Mouse (Mus musculus) MEL (cell line): ENCODE data around the gene Adgra1. TPM values are rescaled to one million over a fixed set of nuclear protein-coding genes. Genes with fewer than 3 reads are reported as not detected.

Source experiments
- DNase-seq: peaks from one replicate; pipeline ENCODE4 v3.0.0; 2011; ENCODE audit warnings: low read depth, low spot score
- H3K27ac ChIP-seq: 2 replicates; pipeline ENCODE4 v1.5.1; 2012; ENCODE audit warnings: low read depth, mild to moderate bottlenecking, control low read depth, low read length, moderate library complexity; ENCODE audit not compliant: control insufficient read depth
- H3K27me3 ChIP-seq, 2 experiments: fragments of 150-350 bp in 1 of 2; sonication (generic) in 1 of 2; 2 replicates each; pipeline ENCODE4 v1.6.1; 2012; ENCODE audit warnings: low read length in 2 of 2, mild to moderate bottlenecking in 2 of 2, improper control_type of control experiment in 1 of 2, moderate library complexity in 1 of 2; ENCODE audit not compliant: insufficient read depth in 2 of 2, control insufficient read depth in 1 of 2
- H3K36me3 ChIP-seq, 2 experiments: 2 replicates each; pipeline ENCODE4 v1.6.1; 2012 to 2014; ENCODE audit warnings: low read length in 2 of 2, improper control_type of control experiment in 1 of 2, inconsistent platforms in 1 of 2, mild to moderate bottlenecking in 1 of 2; ENCODE audit not compliant: insufficient read depth in 2 of 2, control insufficient read depth in 1 of 2
- H3K4me1 ChIP-seq, 2 experiments: fragments of 150-350 bp in 1 of 2; sonication (generic) in 1 of 2; 2 replicates each; pipeline ENCODE4 v1.6.1; 2012; ENCODE audit warnings: low read length in 2 of 2, improper control_type of control experiment in 1 of 2, mild to moderate bottlenecking in 1 of 2; ENCODE audit not compliant: insufficient read depth in 2 of 2, control insufficient read depth in 1 of 2
- H3K4me3 ChIP-seq, 2 experiments: fragments of 150-350 bp in 1 of 2; sonication (generic) in 1 of 2; 2 replicates each; pipeline ENCODE4 v1.5.1; 2012; ENCODE audit warnings: low read depth in 2 of 2, low read length in 2 of 2, mild to moderate bottlenecking in 2 of 2, moderate library complexity in 2 of 2, control low read depth in 1 of 2, improper control_type of control experiment in 1 of 2; ENCODE audit not compliant: control insufficient read depth in 1 of 2, insufficient read depth in 1 of 2
- H3K79me2 ChIP-seq: 2 replicates; pipeline ENCODE4 v1.6.1; 2012; ENCODE audit warnings: mild to moderate bottlenecking, low read length, moderate library complexity; ENCODE audit not compliant: control insufficient read depth, poor library complexity, insufficient read depth
- H3K9ac ChIP-seq: 2 replicates; pipeline ENCODE4 v1.6.1; 2012; ENCODE audit warnings: low read depth, mild to moderate bottlenecking, control low read depth, low read length, moderate library complexity; ENCODE audit not compliant: control insufficient read depth, poor library complexity, severe bottlenecking
- H3K9me3 ChIP-seq: fragments of 150-350 bp; sonication (generic); replicated peaks from 2 replicates; pipeline ENCODE4 v1.6.1; 2012; ENCODE audit warnings: mild to moderate bottlenecking, low read length, improper control_type of control experiment, moderate library complexity; ENCODE audit not compliant: insufficient read depth
- CHD2 ChIP-seq: IDR thresholded peaks from 2 replicates; pipeline ENCODE4 v1.6.1; 2011; ENCODE audit warnings: low read length, improper control_type of control experiment
- ELF1 ChIP-seq: IDR thresholded peaks from 2 replicates; pipeline ENCODE4 v1.6.1; 2014; ENCODE audit warnings: low read depth, mild to moderate bottlenecking, inconsistent platforms, low read length, improper control_type of control experiment, moderate library complexity
- ETS1 ChIP-seq: IDR thresholded peaks from 2 replicates; pipeline ENCODE4 v1.6.1; 2012; ENCODE audit warnings: low read depth, mild to moderate bottlenecking, inconsistent platforms, low read length, improper control_type of control experiment, moderate library complexity
- GABPA ChIP-seq: IDR thresholded peaks from 2 replicates; pipeline ENCODE4 v1.6.1; 2012; ENCODE audit warnings: low read depth, mild to moderate bottlenecking, inconsistent platforms, low read length, improper control_type of control experiment, moderate library complexity
- GATA1 ChIP-seq: IDR thresholded peaks from 2 replicates; pipeline ENCODE4 v1.6.1; 2011; ENCODE audit warnings: low read depth, low read length, improper control_type of control experiment
- MAFK ChIP-seq: IDR thresholded peaks from 2 replicates; pipeline ENCODE4 v1.6.1; 2011; ENCODE audit warnings: low read depth, mild to moderate bottlenecking, low read length, improper control_type of control experiment, borderline replicate concordance
- MAX ChIP-seq: IDR thresholded peaks from 2 replicates; pipeline ENCODE4 v1.6.1; 2011; ENCODE audit warnings: low read length, improper control_type of control experiment
- MAZ ChIP-seq: IDR thresholded peaks from 2 replicates; pipeline ENCODE4 v1.6.1; 2012; ENCODE audit warnings: low read depth, mild to moderate bottlenecking, inconsistent platforms, low read length, improper control_type of control experiment
- MEF2A ChIP-seq: IDR thresholded peaks from 2 replicates; pipeline ENCODE4 v1.6.1; 2014; ENCODE audit warnings: low read depth, mild to moderate bottlenecking, inconsistent platforms, low read length, improper control_type of control experiment; ENCODE audit not compliant: poor library complexity, insufficient replicate concordance, severe bottlenecking; ENCODE audit errors: extremely low read depth
- MXI1 ChIP-seq: IDR thresholded peaks from 2 replicates; pipeline ENCODE4 v1.6.1; 2011; ENCODE audit warnings: mild to moderate bottlenecking, low read depth, low read length, improper control_type of control experiment
- MYB ChIP-seq: IDR thresholded peaks from 2 replicates; pipeline ENCODE4 v1.6.1; 2011; ENCODE audit warnings: mild to moderate bottlenecking, low read depth, low read length, improper control_type of control experiment
- MYC ChIP-seq: IDR thresholded peaks from 2 replicates; pipeline ENCODE4 v1.6.1; 2011; ENCODE audit warnings: low read depth, mild to moderate bottlenecking, low read length, improper control_type of control experiment, moderate library complexity
- NELFE ChIP-seq: IDR thresholded peaks from 2 replicates; pipeline ENCODE4 v1.6.1; 2011; ENCODE audit warnings: low read depth, low read length, improper control_type of control experiment
- POLR2A ChIP-seq, 2 experiments: IDR thresholded peaks; 2 replicates each; pipeline ENCODE4 v1.6.1; 2011 to 2012; ENCODE audit warnings: low read length in 2 of 2, mild to moderate bottlenecking in 2 of 2, control low read depth in 1 of 2, improper control_type of control experiment in 1 of 2, low read depth in 1 of 2, moderate library complexity in 1 of 2; ENCODE audit not compliant: control insufficient read depth in 1 of 2, insufficient read depth in 1 of 2, poor library complexity in 1 of 2
- POLR2AphosphoS5 ChIP-seq: IDR thresholded peaks from 2 replicates; pipeline ENCODE4 v1.6.1; 2012; ENCODE audit warnings: low read depth, borderline replicate concordance, mild to moderate bottlenecking, inconsistent platforms, low read length, moderate library complexity, mixed read lengths
- SIN3A ChIP-seq: IDR thresholded peaks from 2 replicates; pipeline ENCODE4 v1.6.1; 2012; ENCODE audit warnings: low read length, improper control_type of control experiment, inconsistent platforms
- TBP ChIP-seq: IDR thresholded peaks from 2 replicates; pipeline ENCODE4 v1.8.0; 2011; ENCODE audit warnings: low read depth, low read length, improper control_type of control experiment
- TCF12 ChIP-seq: IDR thresholded peaks from 2 replicates; pipeline ENCODE4 v1.6.1; 2014; ENCODE audit warnings: low read depth, mild to moderate bottlenecking, inconsistent platforms, low read length, improper control_type of control experiment, moderate library complexity
- UBTF ChIP-seq: IDR thresholded peaks from 2 replicates; pipeline ENCODE4 v1.6.1; 2012; ENCODE audit warnings: low read depth, mild to moderate bottlenecking, inconsistent platforms, low read length, improper control_type of control experiment, moderate library complexity, borderline replicate concordance; ENCODE audit not compliant: insufficient read depth
- USF2 ChIP-seq, 2 experiments: IDR thresholded peaks; 2 replicates each; pipeline ENCODE4 v1.6.1; 2011 to 2012; ENCODE audit warnings: improper control_type of control experiment in 2 of 2, low read length in 2 of 2, borderline replicate concordance in 1 of 2, inconsistent platforms in 1 of 2, low read depth in 1 of 2, mild to moderate bottlenecking in 1 of 2; ENCODE audit not compliant: insufficient read depth in 1 of 2
- polyA plus RNA-seq, 2 experiments: library from polyadenylated mRNA; stranded (reverse) in 1 of 2; unstranded in 1 of 2; fragments of >175 nt in 1 of 2; fragments of >200 nt in 1 of 2; gene quantifications; 2 replicates each; pipeline versions ENCODE4 v1.2.1 to v1.2.4; 2012; ENCODE audit warnings: low replicate concordance in 2 of 2, low read depth in 1 of 2; ENCODE audit not compliant: insufficient read length in 2 of 2, insufficient read depth in 1 of 2, missing spikeins in 1 of 2
- total RNA-seq: library from RNA; depleted of rRNA; stranded (reverse); fragments of 300-350 nt; gene quantifications from 2 replicates; pipeline ENCODE4 v1.2.3, GENCODE M21; 2012

Gene Adgra1
- total and polyA plus RNA-seq, 3 experiments, result not detected

DNA sequence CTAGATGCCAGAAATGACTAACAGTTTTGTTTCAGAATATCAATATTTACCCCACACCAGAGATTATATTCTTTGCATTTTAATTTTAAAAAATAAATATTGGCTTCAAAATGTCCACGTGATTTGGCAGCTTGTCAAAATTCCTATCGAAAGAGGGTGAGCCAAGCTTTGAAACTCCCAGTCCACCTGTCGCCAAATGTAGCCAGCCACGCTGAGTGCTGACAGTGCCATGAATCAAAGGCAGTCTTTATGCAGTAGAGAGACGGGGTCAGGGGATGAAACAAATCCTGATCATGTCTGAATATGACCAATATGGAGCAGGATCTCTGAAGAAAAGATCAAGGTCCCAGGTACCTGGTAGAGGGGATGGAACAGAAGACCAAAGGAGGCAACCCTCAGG, 57.8 kb downstream of the Adgra1 start:
- no peak overlapping the region for H3K9ac ChIP-seq
- no peak overlapping the region for H3K4me3 ChIP-seq
- H3K27ac ChIP-seq, result no peak overlapping the region
- DNase-seq, result no peak
- no peaks in the 10 kb centered on the region for H3K36me3 ChIP-seq
- no peaks in the 10 kb centered on the region for H3K4me1 ChIP-seq
- H3K79me2 ChIP-seq, result no peaks in the 10 kb centered on the region
- H3K9me3 ChIP-seq, result no peaks in the 10 kb centered on the region
- H3K27me3 ChIP-seq, result no peaks in the 10 kb centered on the region
- no peak for TF ChIP-seq TCF12
- no peak for TF ChIP-seq CHD2
- no peak for TF ChIP-seq GATA1
- no peak for TF ChIP-seq TBP
- TF ChIP-seq UBTF, result no peak
- no peak for TF ChIP-seq MAZ
- TF ChIP-seq SIN3A, result no peak
- TF ChIP-seq ETS1, result no peak
- TF ChIP-seq POLR2A (IDR thresholded peaks at IDR 0.05; ENCODE audit: control insufficient read depth in 1 of 2, insufficient read depth in 1 of 2, low read depth in 1 of 2, low read length in 2 of 2, poor library complexity in 1 of 2), result no peak
- TF ChIP-seq MAX, result no peak
- no peak for TF ChIP-seq ELF1
- TF ChIP-seq MXI1, result no peak
- TF ChIP-seq NELFE, result no peak
- TF ChIP-seq USF2 (IDR thresholded peaks at IDR 0.05; ENCODE audit: borderline replicate concordance in 1 of 2, insufficient read depth in 1 of 2, low read depth in 1 of 2, low read length in 2 of 2), result no peak
- TF ChIP-seq GABPA, result no peak
- TF ChIP-seq MYB, result no peak
- no peak for TF ChIP-seq MYC
- TF ChIP-seq MAFK, result no peak
- TF ChIP-seq, all 39 proteins: peak for 0

DNA sequence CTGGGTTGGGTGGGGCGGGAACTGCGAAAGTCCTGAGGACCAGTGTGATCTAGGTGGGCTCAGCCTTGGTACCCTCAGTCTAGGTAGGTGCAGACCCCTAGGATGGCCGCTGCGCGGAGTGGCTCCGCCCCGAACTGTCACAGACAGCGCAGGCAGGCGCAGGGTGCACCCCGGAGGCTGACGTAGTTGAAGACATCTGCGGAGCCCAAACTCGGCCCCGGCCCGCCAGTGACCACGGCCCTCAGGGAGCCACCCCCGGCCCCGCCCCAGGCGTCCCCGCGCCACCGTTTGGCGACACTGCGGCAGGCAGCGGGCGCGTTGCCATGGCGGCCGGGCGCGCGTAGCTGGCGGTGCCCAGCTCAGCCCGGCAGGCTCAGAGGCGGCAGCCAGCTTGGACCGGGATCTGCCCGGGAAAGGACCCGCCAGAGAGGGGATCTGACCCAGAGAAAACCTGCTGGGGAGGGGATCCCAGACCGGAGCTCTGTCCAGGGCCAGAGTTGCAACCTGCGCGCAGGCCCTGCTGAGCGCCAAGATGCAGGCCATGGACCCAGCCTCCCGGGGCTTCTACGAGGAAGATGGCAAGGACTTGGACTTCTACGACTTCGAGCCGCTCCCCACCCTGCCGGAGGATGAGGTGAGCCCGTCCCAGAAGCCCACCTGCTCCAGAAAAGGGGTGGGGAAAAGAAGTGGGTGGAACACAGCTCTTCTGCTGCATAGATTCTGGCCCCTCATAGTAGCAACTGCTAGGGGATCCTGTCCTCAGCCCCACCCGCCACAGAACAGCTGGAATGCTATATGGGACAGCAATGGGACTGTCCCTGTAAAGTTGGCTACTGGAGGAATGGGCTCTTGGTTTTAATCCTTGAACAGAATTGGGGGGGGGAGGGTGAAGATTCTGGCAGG, 60.9 kb downstream of the Adgra1 start, which contains the start of gene Kndc1:
Gene Kndc1 (plus strand): TSS at position 42 of the 903 bp plus-strand sequence.
- H3K9me3 ChIP-seq, result no peaks in the 10 kb centered on the region
- no peaks in the 10 kb centered on the region for H3K79me2 ChIP-seq
- TF ChIP-seq POLR2AphosphoS5 (no peak), MAX (no peak), MEF2A (no peak)
- no peak within 1 kb of the TSS for H3K27ac ChIP-seq
- H3K9ac ChIP-seq, result no peak within 1 kb of the TSS
- H3K27me3 ChIP-seq, result no peaks in the 10 kb centered on the region
- H3K4me1 ChIP-seq, result no peaks in the 10 kb centered on the region
- no peak for DNase-seq
- H3K36me3 ChIP-seq, result no peaks in the 10 kb centered on the region
- no peak within 1 kb of the TSS for H3K4me3 ChIP-seq
